Mouse (Mus musculus) natural killer cell, adult 2 months (primary cell): ENCODE measurements around the gene Cxxc4.

Source experiments
- DNase-seq, 2 experiments: peaks; one replicate each; pipeline ENCODE4 v3.0.0; 2022; ENCODE audit warnings: low spot score in 2 of 2

Gene Cxxc4

GRCm38 (mm10) chr3:134243850-134244247 lies 7.6 kb downstream of the Cxxc4 start:
- DNase-seq, result no peak

GRCm38 (mm10) chr3:134254221-134254620 lies 17.9 kb downstream of the Cxxc4 start:
- no peak for DNase-seq

GRCm38 (mm10) chr3:134258715-134259114 lies 22.4 kb downstream of the Cxxc4 start:
- DNase-seq, result no peak

GRCm38 (mm10) chr3:134259300-134259699 lies 23.0 kb downstream of the Cxxc4 start:
- DNase-seq, result no peak

GRCm38 (mm10) chr3:134279655-134280054 lies 43.4 kb downstream of the Cxxc4 start:
- DNase-seq, result no peak

GRCm38 (mm10) chr3:134281527-134282370 lies 45.5 kb downstream of the Cxxc4 start:
- no peak for DNase-seq

GRCm38 (mm10) chr3:134295217-134295616 lies 58.9 kb downstream of the Cxxc4 start:
- DNase-seq, result no peak

- no peak for DNase-seq
Observed at GRCm38 (mm10) chr3:134302681-134303491, 66.6 kb downstream of the Cxxc4 start.

- no peak for DNase-seq
Observed at GRCm38 (mm10) chr3:134303492-134303808, 67.2 kb downstream of the Cxxc4 start.

GRCm38 (mm10) chr3:134306507-134306906 lies 70.2 kb downstream of the Cxxc4 start:
- DNase-seq, result no peak

- DNase-seq, result no peak
Observed at GRCm38 (mm10) chr3:134307801-134308200, 71.5 kb downstream of the Cxxc4 start.
